Comparison of ENCODE assay signal across 11 mouse cellular contexts in the genomic region with DNA sequence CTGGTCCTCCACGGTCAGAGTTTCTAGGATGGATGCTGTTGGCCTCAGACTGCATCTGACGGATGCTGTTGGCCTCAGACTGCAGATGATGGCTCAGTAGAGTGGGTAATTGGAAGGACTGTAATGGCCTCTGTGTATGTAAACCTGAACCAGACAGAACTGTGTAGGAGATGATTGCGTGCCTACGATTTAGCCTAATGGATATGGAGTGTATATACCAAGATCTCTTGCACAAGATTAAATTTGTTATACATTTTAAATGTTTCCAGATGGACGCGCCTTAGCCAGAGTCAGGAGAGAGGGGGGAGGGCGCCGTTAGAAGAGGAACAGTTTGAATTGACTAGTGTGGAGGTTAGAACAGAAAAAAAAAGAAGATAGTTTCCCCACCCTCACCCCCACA.
DNase-seq lines count a peak whose midpoint lies in the region; ATAC-seq and TF ChIP-seq lines count a peak whose summit lies in the region.
"Had no signal": no experiment of that assay in that cellular context is flagged by ENCODE, and none has a peak within 500 bp of the region (broad histone marks: within the 10 kb centered on the region; RNA-seq: fewer than 3 reads in every experiment).

No protein-coding gene starts in this region.

- DNase-seq in heart, adult 11 months: peak; percentile 87
- no peak for DNase-seq in heart, adult 9 months (ENCODE audit: low spot score in 2 of 2)
- DNase-seq in midbrain, embryonic 14.5 days: no peak
- DNase-seq in hindbrain, postnatal 0 days (ENCODE audit: low spot score): no peak
- no peak for DNase-seq in cerebellum, adult 9-11 months
- DNase-seq: left cerebral cortex, postnatal 4 days; right cerebral cortex, postnatal 25 days had no signal

- H3K4me2 ChIP-seq in midbrain, embryonic 13.5 days (replicated peaks): no peak overlapping the region
- H3K4me2 ChIP-seq in midbrain, embryonic 14.5 days (ENCODE audit: low read length): no peak overlapping the region
- 0 out of 2 replicates have a peak overlapping the region, but pooled peaks have one; percentile 31 for H3K4me2 ChIP-seq in hindbrain, postnatal 0 days (ENCODE audit: low read depth, low read length)
- H3K4me2 ChIP-seq in stomach, embryonic 16.5 days (ENCODE audit: low read depth, low read length): peak overlapping the region; percentile 32
- H3K4me2 ChIP-seq: midbrain, embryonic 11.5 days had no signal

- H3K36me3 ChIP-seq in midbrain, embryonic 13.5 days: no peaks in the 10 kb centered on the region
- no peaks in the 10 kb centered on the region for H3K36me3 ChIP-seq in midbrain, embryonic 14.5 days (ENCODE audit: control insufficient read depth, insufficient read depth, low read length)
- no peaks in the 10 kb centered on the region for H3K36me3 ChIP-seq in hindbrain, postnatal 0 days (ENCODE audit: insufficient read depth, low read length)
- no peaks in the 10 kb centered on the region for H3K36me3 ChIP-seq in stomach, embryonic 16.5 days (ENCODE audit: control insufficient read depth, insufficient read depth, low read length)

- no peaks in the 10 kb centered on the region for H3K9me3 ChIP-seq in midbrain, embryonic 13.5 days
- no peaks in the 10 kb centered on the region for H3K9me3 ChIP-seq in midbrain, embryonic 14.5 days (ENCODE audit: control insufficient read depth, low read length)
- H3K9me3 ChIP-seq in hindbrain, postnatal 0 days (ENCODE audit: low read length): no peaks in the 10 kb centered on the region
- no peaks in the 10 kb centered on the region for H3K9me3 ChIP-seq in stomach, embryonic 16.5 days (replicated peaks; ENCODE audit: control insufficient read depth, low read length)

- no peak for TF ChIP-seq CTCF in hindbrain, postnatal 0 days (IDR thresholded peaks at IDR 0.05; ENCODE audit: low read depth)

- H3K27me3 ChIP-seq in midbrain, embryonic 13.5 days: no peaks in the 10 kb centered on the region
- no peaks in the 10 kb centered on the region for H3K27me3 ChIP-seq in midbrain, embryonic 14.5 days (ENCODE audit: control insufficient read depth, insufficient read depth, low read length)
- no peaks in the 10 kb centered on the region for H3K27me3 ChIP-seq in hindbrain, postnatal 0 days (ENCODE audit: insufficient read depth, low read length)
- no peaks in the 10 kb centered on the region for H3K27me3 ChIP-seq in stomach, embryonic 16.5 days (ENCODE audit: control insufficient read depth, insufficient read depth, low read length)

- WGBS in midbrain, embryonic 13.5 days: 68% methylated on average over 8 of the region's 8 CpGs
- WGBS in midbrain, embryonic 14.5 days: 74% methylated on average over 8 of the region's 8 CpGs
- 65% methylated on average over 8 of the region's 8 CpGs for WGBS in hindbrain, postnatal 0 days
- 39% methylated on average over 8 of the region's 8 CpGs for WGBS in stomach, embryonic 16.5 days

- H3K9ac ChIP-seq in midbrain, embryonic 13.5 days (replicated peaks): no peak overlapping the region
- H3K9ac ChIP-seq in midbrain, embryonic 14.5 days (replicated peaks; ENCODE audit: low read length): no peak overlapping the region
- no peak overlapping the region; the same call in 1 of the 2 replicates for H3K9ac ChIP-seq in hindbrain, postnatal 0 days (replicated peaks; ENCODE audit: low read length)
- peak overlapping the region; percentile 52; the same call in 1 of the 2 replicates for H3K9ac ChIP-seq in stomach, embryonic 16.5 days (ENCODE audit: low read length)

- ATAC-seq in midbrain, embryonic 13.5 days: peak; percentile 32; the same call in 1 of the 2 replicates
- no peak for ATAC-seq in midbrain, embryonic 14.5 days (ENCODE audit: low FRiP score, low TSS enrichment)
- no peak for ATAC-seq in hindbrain, postnatal 0 days
- ATAC-seq in stomach, embryonic 16.5 days (ENCODE audit: insufficient read depth, low FRiP score): peak; percentile 45
- ATAC-seq in CD4-positive, CD25-positive, alpha-beta regulatory T cell, adult 4 months: no peak

- H3K27ac ChIP-seq in midbrain, embryonic 13.5 days: no peak overlapping the region
- no peak overlapping the region; the same call in 1 of the 2 replicates for H3K27ac ChIP-seq in midbrain, embryonic 14.5 days (replicated peaks; ENCODE audit: low read depth, low read length)
- H3K27ac ChIP-seq in hindbrain, postnatal 0 days: peak overlapping the region; percentile 82; the same call in 1 of the 2 replicates
- H3K27ac ChIP-seq in stomach, embryonic 16.5 days (ENCODE audit: low read length): peak overlapping the region; percentile 98

- no peak overlapping the region for H3K4me3 ChIP-seq in midbrain, embryonic 13.5 days (replicated peaks)
- H3K4me3 ChIP-seq in midbrain, embryonic 14.5 days (replicated peaks; ENCODE audit: low read depth, low read length): no peak overlapping the region
- H3K4me3 ChIP-seq in hindbrain, postnatal 0 days (ENCODE audit: low read length): no peak overlapping the region
- H3K4me3 ChIP-seq in stomach, embryonic 16.5 days (replicated peaks; ENCODE audit: low read length): 0 out of 2 replicates have a peak overlapping the region, but pooled peaks have one; percentile 4

- H3K4me1 ChIP-seq in midbrain, embryonic 13.5 days (replicated peaks): peaks cover 30% of the 10 kb centered on the region
- peaks cover 19% of the 10 kb centered on the region for H3K4me1 ChIP-seq in midbrain, embryonic 14.5 days (ENCODE audit: control insufficient read depth, insufficient read depth, low read length)
- H3K4me1 ChIP-seq in hindbrain, postnatal 0 days (ENCODE audit: insufficient read depth, low read length): peaks cover 12% of the 10 kb centered on the region; the same call in 1 of the 2 replicates
- peaks cover 31% of the 10 kb centered on the region for H3K4me1 ChIP-seq in stomach, embryonic 16.5 days (ENCODE audit: control insufficient read depth, insufficient read depth, low read length)

Comparison
In these comparisons a context has a peak if more than half of its experiments do, and no peak if none do; other contexts are left out.
1. ATAC-seq: peak in midbrain, embryonic 13.5 days (single experiment) and stomach, embryonic 16.5 days (single experiment); none in midbrain, embryonic 14.5 days (single experiment), hindbrain, postnatal 0 days (single experiment) and CD4-positive, CD25-positive, alpha-beta regulatory T cell, adult 4 months (single experiment).
2. H3K27ac ChIP-seq: peak in hindbrain, postnatal 0 days (single experiment) and stomach, embryonic 16.5 days (single experiment); none in midbrain, embryonic 13.5 days (single experiment) and midbrain, embryonic 14.5 days (single experiment).
3. H3K4me2 ChIP-seq: peak in hindbrain, postnatal 0 days (single experiment) and stomach, embryonic 16.5 days (single experiment); none in midbrain, embryonic 13.5 days (single experiment) and midbrain, embryonic 14.5 days (single experiment).